In the genomic region with DNA sequence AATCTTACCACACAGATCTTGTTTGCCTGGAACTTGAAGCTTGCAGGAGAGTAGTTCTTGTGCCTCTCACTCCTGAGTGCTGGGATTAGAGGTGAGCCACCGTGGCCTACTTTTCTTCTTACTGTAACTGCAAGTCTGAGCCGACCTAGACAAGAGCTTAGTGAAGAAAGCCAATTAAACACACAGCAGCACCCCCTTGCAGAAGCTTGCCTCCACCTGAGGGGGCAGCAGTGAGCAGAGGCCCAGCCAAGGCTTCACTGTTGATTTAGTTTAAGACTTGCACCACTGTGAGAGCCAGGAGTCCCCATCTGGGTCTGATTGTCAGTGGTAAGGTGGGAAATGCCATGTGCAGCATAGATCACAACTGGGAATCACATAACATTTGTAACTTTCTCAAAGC, we compare ENCODE assay signal across 10 mouse cellular contexts. TPM values are rescaled to one million over a fixed set of nuclear protein-coding genes. Genes with fewer than 3 reads are reported as not detected.
DNase-seq lines count a peak whose midpoint lies in the region; ATAC-seq lines count a peak whose summit lies in the region.
"Had no signal": no experiment of that assay in that cellular context is flagged by ENCODE, and none has a peak within 500 bp of the region (broad histone marks: within the 10 kb centered on the region; RNA-seq: fewer than 3 reads in every experiment).

No protein-coding gene starts in this region.

- H3K4me3 ChIP-seq in hindbrain, embryonic 11.5 days (ENCODE audit: low read depth, low read length) = no peak overlapping the region
- no peak overlapping the region for H3K4me3 ChIP-seq in hindbrain, embryonic 13.5 days
- no peak overlapping the region for H3K4me3 ChIP-seq in heart, embryonic 10.5 days
- H3K4me3 ChIP-seq in midbrain, embryonic 13.5 days (replicated peaks) = no peak overlapping the region
- H3K4me3 ChIP-seq: embryonic facial prominence, embryonic 12.5 days; midbrain, embryonic 12.5 days had no signal

- H3K27ac ChIP-seq in hindbrain, embryonic 11.5 days (ENCODE audit: low read depth, low read length) = no peak overlapping the region
- no peak overlapping the region for H3K27ac ChIP-seq in hindbrain, embryonic 13.5 days
- H3K27ac ChIP-seq in heart, embryonic 10.5 days = no peak overlapping the region
- no peak overlapping the region for H3K27ac ChIP-seq in midbrain, embryonic 13.5 days
- H3K27ac ChIP-seq: embryonic facial prominence, embryonic 12.5 days; midbrain, embryonic 12.5 days had no signal

- peak; percentile 82 for DNase-seq in hindbrain, embryonic 11.5 days (ENCODE audit: low spot score)
- peak; percentile 87 for DNase-seq in ZHBTc4 (ENCODE audit: low read depth, low spot score)
- peak; percentile 51 to 66 for DNase-seq in cerebellum, postnatal 4 days (ENCODE audit: low spot score in 2 of 2)
- peak; percentile 77 for DNase-seq in heart, embryonic 10.5 days (ENCODE audit: low spot score)
- DNase-seq in left cerebral cortex, adult 8-10 months (ENCODE audit: low spot score in 2 of 2) = peak; percentile 21 to 23
- DNase-seq in splenic B cell, adult 2 months (ENCODE audit: low read depth, low spot score) = peak; percentile 70

- WGBS in hindbrain, embryonic 11.5 days = 42% methylated on average over 2 of the region's 2 CpGs
- WGBS in hindbrain, embryonic 13.5 days = 35% methylated on average over 2 of the region's 2 CpGs
- 49% methylated on average over 2 of the region's 2 CpGs for WGBS in heart, embryonic 10.5 days
- WGBS in midbrain, embryonic 13.5 days = 35% methylated on average over 2 of the region's 2 CpGs

- H3K4me1 ChIP-seq in hindbrain, embryonic 11.5 days (replicated peaks; ENCODE audit: control insufficient read depth, insufficient read depth, low read length) = no peaks in the 10 kb centered on the region
- 0 out of 2 replicates have a peak, but pooled peaks cover 3% of the 10 kb centered on the region for H3K4me1 ChIP-seq in hindbrain, embryonic 13.5 days (replicated peaks)
- no peaks in the 10 kb centered on the region for H3K4me1 ChIP-seq in heart, embryonic 10.5 days
- no peaks in the 10 kb centered on the region for H3K4me1 ChIP-seq in midbrain, embryonic 13.5 days (replicated peaks)
- H3K4me1 ChIP-seq: embryonic facial prominence, embryonic 12.5 days; midbrain, embryonic 12.5 days had no signal

- H3K27me3 ChIP-seq in hindbrain, embryonic 11.5 days (ENCODE audit: control insufficient read depth, insufficient read depth, low read length) = no peaks in the 10 kb centered on the region
- no peaks in the 10 kb centered on the region for H3K27me3 ChIP-seq in hindbrain, embryonic 13.5 days
- no peaks in the 10 kb centered on the region for H3K27me3 ChIP-seq in heart, embryonic 10.5 days (ENCODE audit: insufficient read depth, poor library complexity, severe bottlenecking)
- H3K27me3 ChIP-seq in midbrain, embryonic 13.5 days = no peaks in the 10 kb centered on the region
- no peaks in the 10 kb centered on the region for H3K27me3 ChIP-seq in splenic B cell, adult 2 months (ENCODE audit: control insufficient read depth, insufficient read depth, low read length, poor library complexity, severe bottlenecking)
- H3K27me3 ChIP-seq: embryonic facial prominence, embryonic 12.5 days; midbrain, embryonic 12.5 days had no signal

- H3K9me3 ChIP-seq in hindbrain, embryonic 11.5 days (ENCODE audit: control insufficient read depth, low read length) = no peaks in the 10 kb centered on the region
- H3K9me3 ChIP-seq in hindbrain, embryonic 13.5 days = no peaks in the 10 kb centered on the region
- H3K9me3 ChIP-seq in heart, embryonic 10.5 days = no peaks in the 10 kb centered on the region
- H3K9me3 ChIP-seq in midbrain, embryonic 13.5 days = no peaks in the 10 kb centered on the region
- H3K9me3 ChIP-seq: embryonic facial prominence, embryonic 12.5 days; midbrain, embryonic 12.5 days had no signal

- no peak overlapping the region for H3K4me2 ChIP-seq in hindbrain, embryonic 11.5 days (replicated peaks; ENCODE audit: low read depth, low read length)
- H3K4me2 ChIP-seq in hindbrain, embryonic 13.5 days = no peak overlapping the region
- H3K4me2 ChIP-seq in midbrain, embryonic 13.5 days (replicated peaks) = no peak overlapping the region
- H3K4me2 ChIP-seq: embryonic facial prominence, embryonic 12.5 days; midbrain, embryonic 12.5 days had no signal

- ATAC-seq in hindbrain, embryonic 11.5 days (ENCODE audit: low FRiP score) = no peak
- ATAC-seq in hindbrain, embryonic 13.5 days (ENCODE audit: low FRiP score) = no peak
- ATAC-seq in midbrain, embryonic 13.5 days = 0 out of 2 replicates have a peak, but pooled peaks have one; percentile 34

- no peak overlapping the region for H3K9ac ChIP-seq in hindbrain, embryonic 11.5 days (ENCODE audit: low read depth, low read length)
- H3K9ac ChIP-seq in hindbrain, embryonic 13.5 days = no peak overlapping the region
- H3K9ac ChIP-seq in midbrain, embryonic 13.5 days (replicated peaks) = no peak overlapping the region
- H3K9ac ChIP-seq: embryonic facial prominence, embryonic 12.5 days; midbrain, embryonic 12.5 days had no signal

- peaks cover 7% of the 10 kb centered on the region; the same call in 1 of the 2 replicates for H3K36me3 ChIP-seq in hindbrain, embryonic 11.5 days (ENCODE audit: control insufficient read depth, insufficient read depth, low read length)
- no peaks in the 10 kb centered on the region for H3K36me3 ChIP-seq in hindbrain, embryonic 13.5 days
- H3K36me3 ChIP-seq in heart, embryonic 10.5 days = peaks cover 54% of the 10 kb centered on the region
- peaks cover 25% of the 10 kb centered on the region for H3K36me3 ChIP-seq in midbrain, embryonic 13.5 days
- H3K36me3 ChIP-seq in splenic B cell, adult 2 months (ENCODE audit: control insufficient read depth, insufficient read depth, low read length, poor library complexity, severe bottlenecking) = no peaks in the 10 kb centered on the region

RNA-seq across cellular contexts. Expression of gene Kif14, which starts 58.8 kb away (rescaled TPM):
- polyA plus RNA-seq in hindbrain, embryonic 11.5 days (2014; fragmentation: Nextera tagmentation; extraction: Ambion mirVana) = 8.1 and 11.7 TPM in 2 replicates
- 1.1 and 1.7 TPM in 2 replicates for polyA plus RNA-seq in hindbrain, embryonic 13.5 days (2015; fragmentation: Nextera tagmentation; extraction: Ambion mirVana)
- 5.2 and 5.4 TPM in 2 replicates for polyA plus RNA-seq in heart, embryonic 10.5 days (2016; fragmentation: Nextera tagmentation; extraction: Ambion mirVana)
- under 1 TPM; 0.07 to 0.37 (median 0.19) TPM for total RNA-seq in left cerebral cortex, adult 8-10 months (2022)
- 1.9 and 2.3 TPM in 2 replicates for polyA plus RNA-seq in midbrain, embryonic 13.5 days (2015; fragmentation: Nextera tagmentation; extraction: Ambion mirVana)

Comparison
In these comparisons a context has a peak if more than half of its experiments do, and no peak if none do; other contexts are left out.
1. DNase-seq: peak in every context shown above with its lines; median percentile 87 in ZHBTc4; 82 in hindbrain, embryonic 11.5 days; 77 in heart, embryonic 10.5 days; 70 in splenic B cell, adult 2 months; 58 in cerebellum, postnatal 4 days; 22 in left cerebral cortex, adult 8-10 months.